ENCODE assay signal across 8 mouse cellular contexts in genomic region chr2:90904856-90905224, GRCm38 (mm10). TPM values are rescaled to one million over a fixed set of nuclear protein-coding genes. Genes with fewer than 3 reads are reported as not detected.
DNase-seq lines count a peak whose midpoint lies in the region; ATAC-seq lines count a peak whose summit lies in the region.

No protein-coding gene starts in this region.

- H3K27ac ChIP-seq in heart, embryonic 11.5 days (ENCODE audit: low read depth, low read length): peak overlapping the region; percentile 95; the same call in 1 of the 2 replicates
- H3K27ac ChIP-seq in liver, embryonic 13.5 days: peak overlapping the region; percentile 83

- peak; percentile 44; the same call in 1 of the 2 replicates for ATAC-seq in heart, embryonic 11.5 days (replicated peaks; ENCODE audit: insufficient number of reproducible peaks, low FRiP score, low TSS enrichment)
- peak; percentile 34; the same call in 1 of the 2 replicates for ATAC-seq in granulocyte monocyte progenitor cell, adult 5-6 weeks (replicated peaks; ENCODE audit: poor library complexity, severe bottlenecking)
- ATAC-seq in liver, embryonic 13.5 days (ENCODE audit: low read depth): peak; percentile 52

- H3K4me3 ChIP-seq in heart, embryonic 11.5 days (ENCODE audit: low read depth, low read length): peak overlapping the region; percentile 97
- H3K4me3 ChIP-seq in liver, embryonic 13.5 days (replicated peaks): peak overlapping the region; percentile 74

- H3K4me1 ChIP-seq in heart, embryonic 11.5 days (ENCODE audit: control insufficient read depth, insufficient read depth, low read length): peaks cover 15% of the 10 kb centered on the region
- peaks cover 44% of the 10 kb centered on the region for H3K4me1 ChIP-seq in liver, embryonic 13.5 days (replicated peaks)

- intact Hi-C loops in heart, postnatal 14 days (cut with DNase I): no loop called here

- no peaks in the 10 kb centered on the region for H3K27me3 ChIP-seq in heart, embryonic 11.5 days (ENCODE audit: control insufficient read depth, insufficient read depth, low read length)
- no peaks in the 10 kb centered on the region for H3K27me3 ChIP-seq in liver, embryonic 13.5 days

- no peaks in the 10 kb centered on the region for H3K9me3 ChIP-seq in heart, embryonic 11.5 days (replicated peaks; ENCODE audit: control insufficient read depth, low read length)
- no peaks in the 10 kb centered on the region for H3K9me3 ChIP-seq in liver, embryonic 13.5 days (replicated peaks)

- 2% methylated on average over 21 of the region's 21 CpGs for WGBS in heart, embryonic 11.5 days (ENCODE audit: insufficient replicate concordance)
- WGBS in liver, embryonic 13.5 days (ENCODE audit: insufficient replicate concordance): 1% methylated on average over 21 of the region's 21 CpGs

- no peak for DNase-seq in heart, postnatal 14 days
- DNase-seq in MN1 (ENCODE audit: low spot score): peak; percentile 73
- no peak for DNase-seq in liver, embryonic 13.5 days
- no peak for DNase-seq in ovary, postnatal 36 days (ENCODE audit: low spot score)
- no peak for DNase-seq in layer of hippocampus, adult 9-10 months (ENCODE audit: low spot score)
- no peak for DNase-seq in testis, postnatal 10 days (ENCODE audit: low spot score)

- H3K4me2 ChIP-seq in heart, embryonic 11.5 days: peak overlapping the region; percentile 80
- peak overlapping the region; percentile 79 for H3K4me2 ChIP-seq in liver, embryonic 13.5 days

- H3K36me3 ChIP-seq in heart, embryonic 11.5 days (ENCODE audit: control insufficient read depth, insufficient read depth, low read length): peaks cover 9% of the 10 kb centered on the region; the same call in 1 of the 2 replicates
- peaks cover 62% of the 10 kb centered on the region for H3K36me3 ChIP-seq in liver, embryonic 13.5 days

- H3K9ac ChIP-seq in heart, embryonic 11.5 days (ENCODE audit: low read depth, low read length): peak overlapping the region; percentile 99
- peak overlapping the region; percentile 88 for H3K9ac ChIP-seq in liver, embryonic 13.5 days

RNA-seq across cellular contexts. Expression of gene Ndufs3, which starts 0.2 kb away (rescaled TPM):
- polyA plus RNA-seq in heart, embryonic 11.5 days (2014; fragmentation: Nextera tagmentation; extraction: Ambion mirVana): 331 and 358 TPM in 2 replicates
- total RNA-seq in heart, postnatal 14 days (2021): 100 to 1,000 TPM; 752 to 790 TPM
- 159 TPM in 2 replicates for total RNA-seq in granulocyte monocyte progenitor cell, adult 5-6 weeks (2014; fragmentation: Nextera tagmentation)
- total RNA-seq in granulocyte monocyte progenitor cell, adult 5-6 weeks (2017): 93.2 and 128 TPM in 2 replicates
- 156 and 162 TPM in 2 replicates for polyA plus RNA-seq in liver, embryonic 13.5 days (2015; fragmentation: Nextera tagmentation; extraction: Ambion mirVana)

RNA-seq across cellular contexts. Expression of gene Kbtbd4, which starts 0.3 kb away (rescaled TPM):
- 26.2 and 31.5 TPM in 2 replicates for polyA plus RNA-seq in heart, embryonic 11.5 days (2014; fragmentation: Nextera tagmentation; extraction: Ambion mirVana)
- total RNA-seq in heart, postnatal 14 days (2021): 10 to 100 TPM; 19.3 to 22.6 TPM
- 14.4 and 16.4 TPM in 2 replicates for total RNA-seq in granulocyte monocyte progenitor cell, adult 5-6 weeks (2014; fragmentation: Nextera tagmentation)
- 18.1 and 26.1 TPM in 2 replicates for total RNA-seq in granulocyte monocyte progenitor cell, adult 5-6 weeks (2017)
- polyA plus RNA-seq in liver, embryonic 13.5 days (2015; fragmentation: Nextera tagmentation; extraction: Ambion mirVana): 17.5 and 21.0 TPM in 2 replicates

RNA-seq across cellular contexts. Expression of gene C1qtnf4, which starts 19.2 kb away (rescaled TPM):
- 15.7 and 16.2 TPM in 2 replicates for polyA plus RNA-seq in heart, embryonic 11.5 days (2014; fragmentation: Nextera tagmentation; extraction: Ambion mirVana)
- 1 to 10 TPM; 4.3 to 6.3 TPM for total RNA-seq in heart, postnatal 14 days (2021)
- not detected in 2 replicates for total RNA-seq in granulocyte monocyte progenitor cell, adult 5-6 weeks (2014; fragmentation: Nextera tagmentation)
- not detected in 2 replicates for total RNA-seq in granulocyte monocyte progenitor cell, adult 5-6 weeks (2017)
- polyA plus RNA-seq in liver, embryonic 13.5 days (2015; fragmentation: Nextera tagmentation; extraction: Ambion mirVana): 3.0 and 4.4 TPM in 2 replicates

RNA-seq across cellular contexts. Expression of gene Celf1, which starts 35.3 kb away (rescaled TPM):
- 78.7 and 95.7 TPM in 2 replicates for polyA plus RNA-seq in heart, embryonic 11.5 days (2014; fragmentation: Nextera tagmentation; extraction: Ambion mirVana)
- 10 to 100 TPM; 87.1 to 89.0 TPM for total RNA-seq in heart, postnatal 14 days (2021)
- 42.2 and 46.0 TPM in 2 replicates for total RNA-seq in granulocyte monocyte progenitor cell, adult 5-6 weeks (2014; fragmentation: Nextera tagmentation)
- total RNA-seq in granulocyte monocyte progenitor cell, adult 5-6 weeks (2017): 25.2 and 26.5 TPM in 2 replicates
- polyA plus RNA-seq in liver, embryonic 13.5 days (2015; fragmentation: Nextera tagmentation; extraction: Ambion mirVana): 54.9 and 68.3 TPM in 2 replicates

RNA-seq across cellular contexts. Expression of gene Mtch2, which starts 57.9 kb away (rescaled TPM):
- 262 and 263 TPM in 2 replicates for polyA plus RNA-seq in heart, embryonic 11.5 days (2014; fragmentation: Nextera tagmentation; extraction: Ambion mirVana)
- total RNA-seq in heart, postnatal 14 days (2021): 100 to 1,000 TPM; 184 to 190 TPM
- 152 and 169 TPM in 2 replicates for total RNA-seq in granulocyte monocyte progenitor cell, adult 5-6 weeks (2014; fragmentation: Nextera tagmentation)
- 206 and 241 TPM in 2 replicates for total RNA-seq in granulocyte monocyte progenitor cell, adult 5-6 weeks (2017)
- 152 and 154 TPM in 2 replicates for polyA plus RNA-seq in liver, embryonic 13.5 days (2015; fragmentation: Nextera tagmentation; extraction: Ambion mirVana)

Comparison
In these comparisons a context has a peak if more than half of its experiments do, and no peak if none do; other contexts are left out.
1. RNA of gene Ndufs3, which starts 0.2 kb away (total RNA-seq): 752 to 790 TPM in heart, postnatal 14 days; 93.2 to 159 TPM in granulocyte monocyte progenitor cell, adult 5-6 weeks; every median in the first group is over 4 times any median in the second.
2. RNA of gene C1qtnf4, which starts 19.2 kb away (total RNA-seq): 4.3 to 6.3 TPM in heart, postnatal 14 days; not detected in granulocyte monocyte progenitor cell, adult 5-6 weeks; every median in the first group is over 4 times any median in the second.
3. Peak in every context shown above with its lines, with median percentiles within 50 percentile points of each other: ATAC-seq.